Mouse (Mus musculus) neural tube, embryonic 15.5 days (tissue): ENCODE measurements around the gene Itgae. TPM values are rescaled to one million over a fixed set of nuclear protein-coding genes. Genes with fewer than 3 reads are reported as not detected.

Experiments used
- ATAC-seq: fragments of 200-750 bp; cut with Nextera tagmentation; 2 replicates; pipeline ENCODE4 v1.8.0; 2017; ENCODE audit warnings: mild to moderate bottlenecking, moderate TSS enrichment, moderate library complexity; ENCODE audit not compliant: low FRiP score
- H3K27ac ChIP-seq: fragments of 300-500 bp; sonication (generic); replicated peaks from 2 replicates; pipeline ENCODE4 v1.5.1; 2015; ENCODE audit warnings: mild to moderate bottlenecking, inconsistent platforms
- H3K27me3 ChIP-seq: fragments of 300-500 bp; sonication (generic); replicated peaks from 2 replicates; pipeline ENCODE4 v1.6.1; 2015; ENCODE audit warnings: inconsistent platforms
- H3K36me3 ChIP-seq: fragments of 300-500 bp; sonication (generic); 2 replicates; pipeline ENCODE4 v1.6.1; 2015; ENCODE audit warnings: inconsistent platforms
- H3K4me1 ChIP-seq: fragments of 300-500 bp; sonication (generic); 2 replicates; pipeline ENCODE4 v1.6.1; 2015; ENCODE audit warnings: inconsistent platforms
- H3K4me2 ChIP-seq: fragments of 300-500 bp; sonication (generic); 2 replicates; pipeline ENCODE4 v1.6.1; 2015; ENCODE audit warnings: inconsistent platforms, mild to moderate bottlenecking, moderate library complexity
- H3K4me3 ChIP-seq: fragments of 300-500 bp; sonication (generic); replicated peaks from 2 replicates; pipeline ENCODE4 v1.5.1; 2015; ENCODE audit warnings: mild to moderate bottlenecking, inconsistent platforms
- H3K9ac ChIP-seq: fragments of 300-500 bp; sonication (generic); replicated peaks from 2 replicates; pipeline ENCODE4 v1.6.1; 2015; ENCODE audit warnings: mild to moderate bottlenecking, inconsistent platforms
- H3K9me3 ChIP-seq: fragments of 300-500 bp; sonication (generic); replicated peaks from 2 replicates; pipeline ENCODE4 v1.6.1; 2016; ENCODE audit warnings: inconsistent platforms
- WGBS: fragments of 180-500 bp; shearing (Covaris S2); methylation state at CpG from one replicate; pipeline ENCODE4 v1.1.7; 2015; ENCODE audit warnings: mixed read lengths; 5-methylcytosine and 5-hydroxymethylcytosine counted together
- polyA plus RNA-seq: library from polyadenylated mRNA; unstranded; fragments of >200 nt; fragmentation: Nextera tagmentation; extraction: Ambion mirVana; gene quantifications from 2 replicates; pipeline ENCODE4 v1.2.1, GENCODE M21; 2015

The Itgae gene
- polyA plus RNA-seq, 1 experiment from 2014 or later = 0.19 TPM

DNA sequence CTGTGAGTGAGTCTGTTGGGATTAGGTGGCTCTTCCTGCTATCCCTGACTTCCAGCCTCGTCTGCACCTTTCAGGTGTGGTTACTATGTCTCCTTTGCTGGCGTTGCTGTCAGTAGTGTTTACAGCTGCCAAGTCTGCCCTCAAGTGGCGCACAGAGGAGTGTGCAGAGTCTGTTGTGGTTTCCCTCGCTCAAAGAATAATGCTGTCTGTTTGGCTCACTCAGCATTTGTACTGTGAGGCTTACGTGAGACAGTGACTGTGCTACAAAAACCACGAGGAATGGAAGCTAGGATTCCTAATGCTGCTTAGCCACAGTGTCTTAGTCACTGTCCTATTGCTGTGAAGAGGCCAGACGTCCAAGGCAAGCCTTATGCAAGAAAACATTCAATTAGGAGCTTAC lies 40.6 kb downstream of the Itgae start:
- ATAC-seq = no peak
- no peak overlapping the region for H3K9ac ChIP-seq
- 85% methylated on average over 7 of the region's 7 CpGs for WGBS
- H3K4me3 ChIP-seq = no peak overlapping the region
- no peak overlapping the region for H3K27ac ChIP-seq
- H3K4me1 ChIP-seq = no peaks in the 10 kb centered on the region
- H3K4me2 ChIP-seq = no peak overlapping the region
- H3K27me3 ChIP-seq = no peaks in the 10 kb centered on the region
- no peaks in the 10 kb centered on the region for H3K36me3 ChIP-seq
- no peaks in the 10 kb centered on the region for H3K9me3 ChIP-seq

DNA sequence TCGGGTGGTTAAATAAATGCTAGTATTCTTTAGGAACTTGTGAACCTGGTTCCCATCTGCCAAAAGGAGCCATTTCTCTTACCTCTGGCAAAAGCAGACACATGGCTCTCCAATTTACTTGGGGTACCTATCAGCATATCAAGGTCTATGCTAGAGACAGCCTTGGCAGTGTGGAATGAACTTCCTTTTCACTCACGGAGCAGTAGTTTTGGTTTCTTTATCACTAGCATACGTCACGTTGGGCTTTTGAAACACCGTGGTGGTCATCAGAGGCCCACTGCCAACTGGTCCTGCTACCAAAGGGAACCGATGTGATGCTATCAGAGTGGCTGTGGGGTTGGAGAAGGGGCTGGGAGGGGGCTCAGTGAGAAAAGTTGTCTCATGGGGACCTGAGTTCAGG lies 42.6 kb downstream of the Itgae start:
- no peaks in the 10 kb centered on the region for H3K36me3 ChIP-seq
- no peak overlapping the region for H3K9ac ChIP-seq
- 94% methylated on average over 6 of the region's 6 CpGs for WGBS
- peaks cover 6% of the 10 kb centered on the region for H3K4me1 ChIP-seq
- no peak overlapping the region for H3K4me3 ChIP-seq
- ATAC-seq = no peak
- H3K4me2 ChIP-seq = no peak overlapping the region
- H3K9me3 ChIP-seq = no peaks in the 10 kb centered on the region
- H3K27ac ChIP-seq = no peak overlapping the region
- no peaks in the 10 kb centered on the region for H3K27me3 ChIP-seq

DNA sequence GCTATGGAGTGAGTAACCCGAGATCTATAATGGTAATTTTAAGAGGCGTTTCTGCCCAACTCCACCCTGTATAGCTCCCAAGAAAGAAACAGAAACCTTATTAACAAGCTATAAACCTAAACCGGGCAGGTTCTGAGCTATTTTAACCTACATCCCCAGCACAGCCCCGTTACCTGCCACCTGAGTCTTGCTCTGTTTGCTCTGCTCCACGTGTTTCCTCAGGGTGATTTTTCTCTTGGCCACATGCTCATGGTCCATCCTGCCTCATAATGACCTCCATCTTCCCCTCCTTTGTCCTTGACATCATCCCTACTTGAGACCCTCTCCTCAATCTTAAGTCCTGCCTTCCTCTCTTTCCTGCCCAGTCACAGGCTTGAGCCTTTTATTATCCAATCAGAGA lies 43.8 kb downstream of the Itgae start:
- Histone ChIP-seq H3K9ac (0 out of 2 replicates have a peak overlapping the region, but pooled peaks have one; percentile 20), H3K27ac (no peak overlapping the region), H3K27me3 (no peaks in the 10 kb centered on the region), H3K36me3 (no peaks in the 10 kb centered on the region), H3K4me2 (no peak overlapping the region), H3K4me1 (peaks cover 10% of the 10 kb centered on the region), H3K4me3 (no peak overlapping the region), H3K9me3 (no peaks in the 10 kb centered on the region)
- WGBS = 97% methylated on average over 5 of the region's 5 CpGs
- ATAC-seq = no peak

DNA sequence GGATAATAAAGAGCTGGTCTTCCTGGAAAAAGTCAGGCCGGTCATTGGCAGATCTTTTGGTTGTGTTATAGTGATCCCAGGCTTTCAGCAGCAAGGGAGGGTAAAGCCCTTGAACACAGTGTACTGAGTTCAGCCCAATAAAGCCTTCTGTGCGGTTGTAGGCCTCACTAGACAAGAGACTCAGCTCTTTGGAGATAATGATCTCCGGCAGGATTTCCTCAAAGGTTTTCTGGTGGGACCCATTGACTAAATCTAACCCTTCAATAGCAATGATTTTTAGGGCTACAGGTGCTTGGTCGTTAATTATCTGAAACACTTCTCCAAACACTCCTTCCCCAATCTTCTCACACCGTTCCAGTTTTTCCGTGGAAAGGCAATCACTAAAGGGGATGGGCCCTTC lies 46.2 kb downstream of the Itgae start:
- no peaks in the 10 kb centered on the region for H3K9me3 ChIP-seq
- peak overlapping the region; percentile 80 for H3K4me3 ChIP-seq
- H3K27me3 ChIP-seq = no peaks in the 10 kb centered on the region
- H3K4me1 ChIP-seq = peaks cover 10% of the 10 kb centered on the region
- no peak for ATAC-seq
- no peak overlapping the region for H3K27ac ChIP-seq
- no peak overlapping the region for H3K9ac ChIP-seq
- peak overlapping the region; percentile 94 for H3K4me2 ChIP-seq
- WGBS = 55% methylated on average over 6 of the region's 6 CpGs
- H3K36me3 ChIP-seq = no peaks in the 10 kb centered on the region

DNA sequence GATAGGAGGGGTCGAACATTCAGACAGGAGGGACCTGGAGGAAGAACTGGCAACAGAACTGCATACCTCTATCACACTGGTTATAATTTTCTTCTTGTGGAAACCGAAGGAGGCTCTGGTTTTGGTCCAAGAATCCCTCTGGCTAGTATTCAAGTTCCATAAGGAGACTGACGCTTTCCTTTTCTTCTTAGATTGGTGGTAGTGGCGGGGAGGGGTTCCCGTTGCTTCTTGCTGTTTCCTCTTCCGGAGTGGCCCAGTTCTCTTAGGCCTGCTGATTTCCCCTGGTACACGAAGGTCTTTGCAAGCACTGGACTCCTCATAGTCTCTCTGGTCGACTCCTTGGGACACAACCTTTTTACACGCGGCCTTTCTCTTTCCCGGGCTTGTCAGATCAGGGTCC lies 46.7 kb downstream of the Itgae start:
- Histone ChIP-seq H3K4me3 (peak overlapping the region; percentile 80), H3K4me1 (peaks cover 10% of the 10 kb centered on the region), H3K27me3 (no peaks in the 10 kb centered on the region), H3K27ac (no peak overlapping the region), H3K36me3 (no peaks in the 10 kb centered on the region), H3K9me3 (no peaks in the 10 kb centered on the region), H3K4me2 (peak overlapping the region; percentile 94), H3K9ac (no peak overlapping the region; the same call in 1 of the 2 replicates)
- WGBS = 36% methylated on average over 11 of the region's 11 CpGs
- no peak for ATAC-seq

DNA sequence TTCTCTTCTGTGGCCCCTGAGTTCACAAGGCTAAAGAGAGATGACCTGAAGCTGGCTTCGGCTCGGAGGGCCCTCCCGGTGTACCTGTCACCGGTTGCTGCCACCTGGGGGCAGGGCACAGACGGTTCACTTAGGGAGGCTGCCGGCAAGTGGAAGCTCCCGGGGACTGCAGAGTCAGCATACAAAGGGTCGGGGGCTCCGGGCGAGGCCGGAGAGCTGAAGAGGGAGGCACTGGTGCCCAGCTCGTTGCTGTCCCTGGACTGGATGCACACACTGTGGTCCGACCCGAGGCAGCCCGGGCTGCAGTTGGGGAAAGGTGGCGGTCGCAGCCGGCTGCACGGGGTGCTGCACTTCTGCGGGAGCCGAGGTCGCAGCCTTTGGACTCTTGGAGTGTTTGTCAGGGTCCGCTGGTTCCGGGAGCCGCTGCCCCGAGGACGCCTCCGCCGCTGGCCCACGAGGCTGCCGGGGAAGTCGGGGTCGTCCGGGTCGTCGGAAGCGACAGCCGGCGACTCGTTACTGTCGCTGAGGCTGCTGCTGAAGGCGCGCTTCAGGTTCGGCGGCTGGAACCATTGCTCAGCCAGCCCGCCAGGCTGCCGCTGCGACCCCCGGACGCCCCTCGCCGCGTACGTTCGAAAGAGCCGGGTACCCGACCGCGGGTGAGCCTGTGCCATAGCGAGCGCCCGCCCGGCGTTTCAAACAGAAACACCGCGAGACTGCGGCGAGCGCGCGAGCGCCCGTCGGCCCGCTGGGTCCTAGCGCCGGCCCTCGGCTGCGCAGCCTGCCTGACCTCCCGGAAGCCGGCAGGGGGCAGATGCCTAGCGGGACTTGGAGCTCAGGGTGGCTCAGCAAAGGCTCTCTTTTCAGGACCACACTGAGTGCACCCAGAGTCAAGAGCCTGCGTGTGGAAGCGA lies 47.5 kb downstream of the Itgae start, which contains the start of gene Haspin:
Haspin (minus strand) TSS at position 704 of the 911 bp plus-strand sequence.
- ATAC-seq = peak; percentile 97
- under 1% methylated on average over 84 of the region's 84 CpGs for WGBS
- H3K9me3 ChIP-seq = no peaks in the 10 kb centered on the region

DNA sequence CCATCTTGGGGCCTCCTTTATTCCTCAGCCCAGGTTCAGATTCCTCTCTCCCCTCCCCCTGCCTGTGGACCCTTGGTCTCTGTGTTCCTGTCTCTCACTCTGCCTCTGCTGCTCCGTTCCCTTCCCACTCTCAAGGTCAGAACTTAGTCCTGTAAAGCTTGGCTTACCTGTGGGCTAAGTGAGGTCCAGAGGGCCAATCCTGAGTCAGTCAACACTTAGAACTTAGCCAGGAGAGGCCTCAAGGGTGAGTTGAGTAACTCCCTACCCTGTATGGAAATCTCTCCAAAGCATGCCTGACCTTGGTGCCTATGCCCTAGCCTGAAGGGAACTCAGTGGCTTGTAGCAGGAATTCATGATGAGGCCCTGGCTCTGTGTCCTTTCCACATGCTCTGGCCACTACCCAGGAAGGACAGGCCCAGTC lies 53.9 kb downstream of the Itgae start:
- 69% methylated on average over 1 of the region's 1 CpGs for WGBS
- no peak for ATAC-seq
- H3K9me3 ChIP-seq = no peaks in the 10 kb centered on the region

More for the DNA sequence above, 47.5 kb downstream of the Itgae start, which contains the start of gene Haspin:
- peaks cover 10% of the 10 kb centered on the region for H3K4me1 ChIP-seq
- peak within 1 kb of the TSS; percentile 80 for H3K4me3 ChIP-seq
- peak within 1 kb of the TSS; percentile 55 for H3K9ac ChIP-seq
- H3K27me3 ChIP-seq = no peaks in the 10 kb centered on the region
- H3K4me2 ChIP-seq = peak within 1 kb of the TSS; percentile 94
- no peak within 1 kb of the TSS for H3K27ac ChIP-seq
- no peaks in the 10 kb centered on the region for H3K36me3 ChIP-seq

DNA sequence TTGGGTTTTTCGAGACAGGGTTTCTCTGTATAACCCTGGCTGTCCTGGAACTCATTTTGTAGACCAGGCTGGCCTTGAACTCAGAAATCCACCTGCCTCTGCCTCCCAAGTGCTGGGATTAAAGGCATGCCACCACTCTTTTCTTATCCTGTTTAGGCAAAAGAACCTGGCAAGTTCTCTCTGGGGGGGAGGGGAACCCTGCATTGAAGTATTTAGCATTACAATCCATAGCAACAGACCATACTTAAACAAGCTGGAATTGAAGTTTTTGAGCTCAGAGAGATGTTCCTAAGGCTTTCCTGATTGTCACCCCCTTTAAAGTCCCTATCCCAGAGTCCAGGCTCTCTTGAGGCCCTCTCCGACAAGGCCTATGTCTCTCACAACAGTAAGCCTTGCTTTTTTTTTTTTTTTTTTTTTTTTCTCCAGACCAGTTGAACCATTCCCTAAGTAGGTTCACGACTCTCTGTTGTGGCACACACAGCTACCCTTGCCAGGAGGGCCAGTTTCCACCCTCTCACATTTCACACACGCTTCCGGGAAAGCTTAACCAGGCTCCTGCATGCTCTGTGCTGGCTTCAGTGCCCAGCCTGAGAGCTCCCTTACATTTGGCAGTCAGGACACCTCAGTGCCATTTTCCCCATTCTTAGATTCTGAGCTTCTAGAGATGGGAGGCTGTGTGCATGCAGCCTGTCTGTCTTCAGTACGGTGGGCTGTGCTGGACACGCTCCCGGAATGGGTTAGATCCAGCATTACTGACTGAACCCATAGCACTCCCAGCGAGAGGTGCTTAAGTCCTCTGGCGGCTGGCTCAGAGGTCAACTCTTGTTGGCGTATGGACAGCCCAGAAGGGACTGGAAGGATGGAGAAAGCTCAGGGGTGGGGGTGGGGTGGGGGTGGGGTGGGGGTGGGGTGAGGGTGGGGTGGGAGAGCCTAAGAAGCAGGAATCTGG lies 55.9 kb downstream of the Itgae start:
- H3K9me3 ChIP-seq = no peaks in the 10 kb centered on the region
- no peak overlapping the region for H3K4me3 ChIP-seq
- no peaks in the 10 kb centered on the region for H3K4me1 ChIP-seq
- no peak overlapping the region for H3K4me2 ChIP-seq
- no peak for ATAC-seq
- 69% methylated on average over 11 of the region's 11 CpGs for WGBS
- no peak overlapping the region for H3K27ac ChIP-seq
- H3K36me3 ChIP-seq = no peaks in the 10 kb centered on the region
- H3K27me3 ChIP-seq = no peaks in the 10 kb centered on the region
- no peak overlapping the region for H3K9ac ChIP-seq

More for the DNA sequence above, 53.9 kb downstream of the Itgae start:
- Histone ChIP-seq H3K36me3 (no peaks in the 10 kb centered on the region), H3K4me2 (no peak overlapping the region), H3K27me3 (no peaks in the 10 kb centered on the region), H3K27ac (no peak overlapping the region), H3K9ac (no peak overlapping the region), H3K4me3 (no peak overlapping the region), H3K4me1 (no peaks in the 10 kb centered on the region)

DNA sequence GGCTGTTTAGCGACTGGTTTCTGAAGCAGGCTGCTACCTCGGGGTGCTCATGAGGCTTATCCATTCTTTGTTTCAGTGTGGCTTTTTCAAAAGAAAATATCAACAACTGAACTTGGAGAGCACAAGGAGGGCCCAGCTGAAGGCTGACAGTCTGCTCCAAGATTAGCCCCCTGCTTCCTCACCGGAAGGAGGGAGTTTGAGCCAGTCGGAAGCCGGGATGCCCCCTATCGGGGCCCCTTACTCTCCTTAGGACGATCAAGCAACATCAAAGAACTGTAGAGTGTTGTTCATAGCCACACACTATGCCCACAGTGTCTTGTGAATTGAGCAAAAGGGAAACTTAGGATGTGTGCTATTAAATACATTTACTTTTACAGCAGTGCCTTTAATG lies 56.6 kb downstream of the Itgae start:
- no peak for ATAC-seq
- no peak overlapping the region for H3K27ac ChIP-seq
- WGBS = 69% methylated on average over 7 of the region's 7 CpGs
- no peaks in the 10 kb centered on the region for H3K36me3 ChIP-seq
- H3K9ac ChIP-seq = no peak overlapping the region
- H3K4me1 ChIP-seq = no peaks in the 10 kb centered on the region
- H3K4me3 ChIP-seq = no peak overlapping the region
- no peaks in the 10 kb centered on the region for H3K27me3 ChIP-seq
- no peaks in the 10 kb centered on the region for H3K9me3 ChIP-seq
- no peak overlapping the region for H3K4me2 ChIP-seq

DNA sequence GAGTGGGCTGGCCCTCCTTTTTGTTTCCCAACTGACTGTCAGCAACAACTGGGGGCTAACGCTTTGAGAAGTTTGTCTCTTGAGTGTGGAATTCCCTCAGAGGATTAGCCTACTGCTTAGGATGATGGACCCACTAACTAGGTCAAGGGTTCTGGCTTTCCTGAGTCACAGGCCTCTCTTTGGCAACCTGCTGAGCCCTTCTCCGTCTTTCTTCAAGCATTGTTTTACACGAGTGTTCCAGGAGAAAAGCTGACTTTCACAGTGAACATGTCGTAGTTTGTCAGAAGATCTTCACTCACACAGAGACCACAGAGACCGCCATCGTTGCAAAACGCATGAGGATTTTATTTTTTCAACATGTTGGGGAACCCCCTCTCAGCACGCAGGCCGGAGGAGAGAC lies 57.8 kb downstream of the Itgae start:
- Histone ChIP-seq H3K27me3 (no peaks in the 10 kb centered on the region), H3K4me1 (no peaks in the 10 kb centered on the region), H3K36me3 (no peaks in the 10 kb centered on the region), H3K27ac (no peak overlapping the region), H3K4me3 (no peak overlapping the region), H3K4me2 (no peak overlapping the region), H3K9ac (no peak overlapping the region), H3K9me3 (no peaks in the 10 kb centered on the region)
- WGBS = 80% methylated on average over 9 of the region's 9 CpGs
- no peak for ATAC-seq

DNA sequence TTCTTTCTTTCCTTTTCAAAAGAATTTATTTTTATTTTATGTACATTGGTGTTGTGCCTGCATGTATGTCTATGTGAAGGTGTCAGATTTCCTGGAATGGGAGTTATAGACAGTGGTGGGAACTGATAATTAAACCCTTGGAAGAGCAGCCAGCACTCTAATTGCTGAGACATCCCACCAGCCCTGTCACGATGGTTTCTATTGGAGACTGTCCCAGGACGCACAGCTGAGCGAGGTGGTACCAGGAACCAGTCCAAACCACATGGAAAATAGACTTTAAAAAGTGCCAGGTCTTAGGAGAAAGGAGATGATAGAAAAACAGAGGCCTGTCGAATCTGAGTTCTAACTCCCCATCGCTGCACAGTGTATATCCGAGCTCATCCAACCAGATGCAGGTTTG lies 64.7 kb downstream of the Itgae start:
- WGBS = 77% methylated on average over 6 of the region's 6 CpGs
- Histone ChIP-seq H3K36me3 (no peaks in the 10 kb centered on the region), H3K27me3 (peaks cover 9% of the 10 kb centered on the region), H3K4me1 (peaks cover 2% of the 10 kb centered on the region), H3K27ac (no peak overlapping the region), H3K9me3 (no peaks in the 10 kb centered on the region), H3K4me2 (no peak overlapping the region), H3K4me3 (no peak overlapping the region), H3K9ac (no peak overlapping the region)
- ATAC-seq = no peak
